10 mouse cellular contexts compared by ENCODE assay signal in genomic region chr3:51908437-51908990, GRCm38 (mm10).
DNase-seq lines count a peak whose midpoint lies in the region; ATAC-seq lines count a peak whose summit lies in the region.
"Had no signal": no experiment of that assay in that cellular context is flagged by ENCODE, and none has a peak within 500 bp of the region (broad histone marks: within the 10 kb centered on the region; RNA-seq: fewer than 3 reads in every experiment).

No protein-coding gene starts in this region.

- ATAC-seq in kidney, embryonic 14.5 days (ENCODE audit: low FRiP score, low TSS enrichment), result peak; percentile 40; the same call in 1 of the 2 replicates
- ATAC-seq in kidney, embryonic 16.5 days (ENCODE audit: low FRiP score, low TSS enrichment), result peak; percentile 74; the same call in 1 of the 2 replicates

- H3K9me3 ChIP-seq in kidney, embryonic 14.5 days (ENCODE audit: control insufficient read depth, low read length), result no peaks in the 10 kb centered on the region
- no peaks in the 10 kb centered on the region for H3K9me3 ChIP-seq in kidney, embryonic 16.5 days (ENCODE audit: low read length)
- H3K9me3 ChIP-seq: megakaryocyte, embryonic 14.5 days had no signal

- H3K9ac ChIP-seq in kidney, embryonic 14.5 days (ENCODE audit: low read depth, low read length), result no peak overlapping the region
- H3K9ac ChIP-seq in kidney, embryonic 16.5 days (replicated peaks; ENCODE audit: low read length), result 0 out of 2 replicates have a peak overlapping the region, but pooled peaks have one; percentile 31

- no peak overlapping the region; the same call in 1 of the 2 replicates for H3K4me2 ChIP-seq in kidney, embryonic 14.5 days (replicated peaks; ENCODE audit: low read depth, low read length)
- H3K4me2 ChIP-seq in kidney, embryonic 16.5 days (replicated peaks; ENCODE audit: low read depth, low read length), result peak overlapping the region; percentile 31

- H3K27ac ChIP-seq in kidney, embryonic 14.5 days (ENCODE audit: low read depth, low read length), result no peak overlapping the region
- H3K27ac ChIP-seq in kidney, embryonic 16.5 days (ENCODE audit: low read length), result no peak overlapping the region; the same call in 1 of the 2 replicates

- no peak overlapping the region for H3K4me3 ChIP-seq in kidney, embryonic 14.5 days (ENCODE audit: low read length)
- no peak overlapping the region for H3K4me3 ChIP-seq in kidney, embryonic 16.5 days (ENCODE audit: low read length)
- H3K4me3 ChIP-seq: megakaryocyte, embryonic 14.5 days had no signal

- DNase-seq in kidney, postnatal 10 days, result no peak
- peak; percentile 88 for DNase-seq in embryo, embryonic 10 days (ENCODE audit: low spot score)
- peak; percentile 49 for DNase-seq in retina, postnatal 1 day
- no peak for DNase-seq in thymus, postnatal 14 days
- no peak for DNase-seq in spleen, postnatal 14 days (ENCODE audit: low spot score in 2 of 2)
- DNase-seq in cerebellum, postnatal 14 days, result no peak
- DNase-seq: cerebellum, adult 2 months had no signal

- H3K27me3 ChIP-seq in kidney, embryonic 14.5 days (ENCODE audit: control insufficient read depth, insufficient read depth, low read length), result no peaks in the 10 kb centered on the region
- no peaks in the 10 kb centered on the region for H3K27me3 ChIP-seq in kidney, embryonic 16.5 days (ENCODE audit: insufficient read depth, low read length)
- H3K27me3 ChIP-seq: megakaryocyte, embryonic 14.5 days had no signal

- H3K36me3 ChIP-seq in kidney, embryonic 14.5 days (ENCODE audit: control insufficient read depth, insufficient read depth, low read length), result no peaks in the 10 kb centered on the region
- H3K36me3 ChIP-seq in kidney, embryonic 16.5 days (ENCODE audit: insufficient read depth, low read length), result no peaks in the 10 kb centered on the region

- H3K4me1 ChIP-seq in kidney, embryonic 14.5 days (ENCODE audit: control insufficient read depth, insufficient read depth, low read length), result peaks cover 22% of the 10 kb centered on the region
- H3K4me1 ChIP-seq in kidney, embryonic 16.5 days (ENCODE audit: insufficient read depth, low read length), result peaks cover 37% of the 10 kb centered on the region

- 29% methylated on average over 14 of the region's 14 CpGs for WGBS in kidney, embryonic 14.5 days
- WGBS in kidney, embryonic 16.5 days, result 29% methylated on average over 14 of the region's 14 CpGs

Comparison
In these comparisons a context has a peak if more than half of its experiments do, and no peak if none do; other contexts are left out.
1. DNase-seq: peak in embryo, embryonic 10 days (single experiment) and retina, postnatal 1 day (single experiment); none in kidney, postnatal 10 days (single experiment), thymus, postnatal 14 days (single experiment), spleen, postnatal 14 days (0 of 2) and cerebellum, postnatal 14 days (0 of 2).